Mouse (Mus musculus): ENCODE measurements around the gene Cox19.
"Not testable (repeated sequence)": the region's sequence is repeated elsewhere in the genome, so short reads cannot be mapped to it uniquely, and the experiment has no call there.

Cox19 gene

GRCm38 (mm10) chr5:139363858-139364257 lies 12.6 kb upstream of the Cox19 start:
- no peak for DNase-seq (ENCODE audit: extremely low spot score, low spot score)

- DNase-seq (ENCODE audit: extremely low spot score, low spot score): no peak
These were observed 8.0 kb upstream of the Cox19 start for GRCm38 (mm10) chr5:139359244-139359643.

DNA sequence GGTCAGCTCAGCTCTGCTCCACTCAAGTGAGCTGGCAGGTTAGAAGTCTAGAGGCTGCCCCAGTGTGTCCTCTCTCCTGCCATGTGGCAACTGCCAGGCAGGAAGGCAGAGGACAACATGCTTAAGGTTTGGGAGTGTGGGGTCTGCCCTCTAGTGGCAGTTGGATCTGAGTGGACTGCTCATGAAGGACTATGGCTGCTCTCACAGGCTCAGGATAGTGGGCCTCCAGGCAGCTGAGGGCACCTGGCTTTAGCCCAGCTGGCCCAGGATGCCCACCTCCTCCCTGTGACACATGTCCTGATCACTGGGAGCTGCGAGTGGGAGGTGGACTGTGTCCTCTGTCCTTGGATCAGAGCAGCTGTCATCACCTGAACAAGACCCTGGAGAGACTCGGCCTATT lies 7.4 kb upstream of the Cox19 start:
- no peak for DNase-seq (ENCODE audit: extremely low spot score, low spot score)

GRCm38 (mm10) chr5:139355235-139355772 lies 4.1 kb upstream of the Cox19 start:
- DNase-seq (ENCODE audit: extremely low spot score, low spot score): peak; percentile 79

DNA sequence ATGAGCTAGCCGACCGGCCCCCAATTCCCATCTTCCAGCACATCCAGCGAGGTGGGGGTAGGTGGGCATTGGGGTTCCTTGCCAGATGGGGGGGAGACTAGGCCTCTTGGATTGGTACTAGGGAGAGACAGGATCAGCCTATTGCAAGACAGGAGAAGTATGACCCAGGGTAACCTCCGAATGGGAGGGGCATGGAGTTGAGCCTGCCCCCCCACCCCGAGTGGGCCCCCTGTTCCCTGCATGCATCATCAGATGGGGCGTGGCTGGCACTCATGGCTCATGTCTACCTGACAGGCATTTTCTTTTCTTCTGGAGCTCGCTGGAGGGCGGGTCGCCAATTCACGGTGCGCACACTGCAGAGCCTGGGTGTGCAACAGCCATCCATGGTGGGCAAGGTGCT lies 2.7 kb upstream of the Cox19 start:
- no peak for DNase-seq (ENCODE audit: extremely low spot score, low spot score)

- DNase-seq (ENCODE audit: extremely low spot score, low spot score): no peak
These were observed 2.3 kb upstream of the Cox19 start for GRCm38 (mm10) chr5:139353496-139353895.

GRCm38 (mm10) chr5:139352317-139352716 lies 1.1 kb upstream of the Cox19 start, which contains the start of gene Cyp2w1:
Gene Cyp2w1 (plus strand): TSS chr5:139352617.
- no peak for DNase-seq (ENCODE audit: extremely low spot score, low spot score)

- no peak for DNase-seq (ENCODE audit: extremely low spot score, low spot score)
These were observed 410 bp upstream of the Cox19 start for GRCm38 (mm10) chr5:139351628-139352027.

GRCm38 (mm10) chr5:139349713-139350112 lies 1.5 kb downstream of the Cox19 start:
- DNase-seq (ENCODE audit: extremely low spot score, low spot score): no peak

GRCm38 (mm10) chr5:139347225-139347624 lies 4.0 kb downstream of the Cox19 start:
- DNase-seq (ENCODE audit: extremely low spot score, low spot score): no peak

- DNase-seq (ENCODE audit: extremely low spot score, low spot score): no peak
These were observed 5.9 kb downstream of the Cox19 start for GRCm38 (mm10) chr5:139345364-139345714.

DNA sequence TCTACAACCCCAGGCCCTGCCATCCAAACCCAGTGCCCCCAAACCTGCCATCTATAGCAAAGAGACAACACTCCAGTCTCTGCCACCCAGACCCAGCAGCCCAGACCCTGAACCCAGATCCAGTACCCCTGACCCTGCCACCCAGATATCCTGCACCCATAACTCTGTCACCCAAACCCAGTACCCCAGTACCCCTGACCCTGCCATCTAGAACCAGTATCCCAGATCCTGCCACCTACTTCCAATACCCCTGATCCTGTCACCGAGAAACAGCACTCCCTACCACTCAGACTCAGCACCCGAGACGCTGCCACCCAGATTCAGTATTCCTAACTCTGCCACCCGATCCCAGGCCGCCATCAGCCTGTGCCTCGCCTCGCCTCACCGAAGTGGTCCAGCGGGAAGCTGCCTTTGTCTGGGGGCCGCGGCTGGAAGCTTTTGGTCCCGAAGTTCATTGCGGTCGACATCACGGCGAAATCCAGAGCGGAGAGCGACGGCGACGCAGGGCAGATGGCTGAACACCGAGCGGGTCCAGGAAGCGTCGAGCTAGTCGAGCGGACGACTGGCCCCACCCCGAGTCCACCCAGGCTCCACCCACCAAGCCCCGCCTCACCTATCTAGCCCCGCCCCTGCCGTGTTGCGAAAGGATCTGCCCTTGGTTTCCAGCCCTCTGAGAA lies 6.4 kb downstream of the Cox19 start:
- peak; percentile 93 for DNase-seq (ENCODE audit: extremely low spot score, low spot score)

- DNase-seq (ENCODE audit: extremely low spot score, low spot score): peak; percentile 80
These were observed 7.1 kb downstream of the Cox19 start for GRCm38 (mm10) chr5:139344021-139344686.

GRCm38 (mm10) chr5:139338891-139339290 lies 12.3 kb downstream of the Cox19 start:
- DNase-seq (ENCODE audit: extremely low spot score, low spot score): no peak

- DNase-seq (ENCODE audit: extremely low spot score, low spot score): no peak
These were observed 12.8 kb downstream of the Cox19 start for GRCm38 (mm10) chr5:139338403-139338802.

- DNase-seq (ENCODE audit: extremely low spot score, low spot score): no peak
These were observed 13.3 kb downstream of the Cox19 start for GRCm38 (mm10) chr5:139337826-139338370.

DNA sequence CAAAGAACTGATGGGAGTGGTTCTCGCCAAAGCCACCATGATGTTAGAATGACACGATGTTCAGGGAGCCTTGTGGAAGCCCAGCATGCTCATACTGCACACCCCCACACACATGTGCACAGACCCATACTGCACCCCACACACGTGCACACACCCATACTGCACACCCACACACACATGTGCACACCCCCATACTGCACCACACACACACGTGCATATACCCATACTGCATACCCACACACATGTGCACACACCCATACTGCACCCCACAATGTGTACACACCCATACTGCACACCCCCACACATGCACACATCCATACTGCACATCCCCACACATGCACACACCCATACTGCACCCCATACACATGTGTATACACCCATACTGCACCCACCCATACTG lies 15.6 kb downstream of the Cox19 start:
- no peak for DNase-seq (ENCODE audit: extremely low spot score, low spot score)

DNA sequence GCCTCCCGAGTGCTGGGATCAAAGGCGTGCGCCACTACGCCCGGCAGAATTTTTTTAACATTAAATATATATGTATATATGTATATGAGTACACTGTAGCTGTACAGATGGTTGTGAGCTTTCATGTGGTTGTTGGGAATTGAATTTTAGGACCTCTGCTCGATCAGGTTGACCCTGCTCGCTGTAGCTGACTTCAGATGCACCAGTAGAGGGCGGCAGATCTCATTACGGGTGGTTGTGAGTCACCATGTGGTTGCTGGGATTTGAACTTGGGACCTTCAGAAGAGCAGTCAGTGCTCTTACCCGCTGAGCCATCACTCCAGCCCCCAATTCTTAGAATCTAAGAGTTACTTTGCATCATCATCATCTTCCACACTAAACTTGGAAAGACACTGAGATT lies 16.8 kb downstream of the Cox19 start:
- DNase-seq (ENCODE audit: extremely low spot score, low spot score): not testable (repeated sequence)

GRCm38 (mm10) chr5:139333301-139334013 lies 17.8 kb downstream of the Cox19 start:
- DNase-seq (ENCODE audit: extremely low spot score, low spot score): no peak

- no peak for DNase-seq (ENCODE audit: extremely low spot score, low spot score)
These were observed 18.5 kb downstream of the Cox19 start for GRCm38 (mm10) chr5:139332590-139333272.

DNA sequence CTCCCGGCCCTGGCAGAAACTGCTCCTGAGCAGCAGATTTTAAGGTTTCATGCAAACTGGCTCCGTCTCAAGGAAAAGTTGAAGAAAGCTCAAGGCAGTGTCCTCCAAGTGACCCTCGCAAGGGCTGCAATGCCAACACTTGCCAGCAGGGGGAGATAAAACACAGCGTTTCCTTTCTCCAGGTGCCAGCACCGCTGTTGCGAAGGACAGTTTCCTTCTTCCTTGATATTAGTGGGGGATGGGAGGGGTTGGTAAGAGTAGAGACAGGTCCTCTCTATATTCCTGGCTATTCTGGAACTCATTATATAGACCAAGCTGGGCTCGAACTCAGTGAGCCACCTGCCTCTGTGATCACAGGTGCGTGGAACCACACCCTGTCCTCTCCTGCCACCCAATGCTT lies 19.5 kb downstream of the Cox19 start:
- peak; percentile 89 for DNase-seq (ENCODE audit: extremely low spot score, low spot score)

Measured in neural tube, embryonic 10.5 days (tissue).